Mouse (Mus musculus): ENCODE measurements around the gene Gm1113.

Gene Gm1113

DNA sequence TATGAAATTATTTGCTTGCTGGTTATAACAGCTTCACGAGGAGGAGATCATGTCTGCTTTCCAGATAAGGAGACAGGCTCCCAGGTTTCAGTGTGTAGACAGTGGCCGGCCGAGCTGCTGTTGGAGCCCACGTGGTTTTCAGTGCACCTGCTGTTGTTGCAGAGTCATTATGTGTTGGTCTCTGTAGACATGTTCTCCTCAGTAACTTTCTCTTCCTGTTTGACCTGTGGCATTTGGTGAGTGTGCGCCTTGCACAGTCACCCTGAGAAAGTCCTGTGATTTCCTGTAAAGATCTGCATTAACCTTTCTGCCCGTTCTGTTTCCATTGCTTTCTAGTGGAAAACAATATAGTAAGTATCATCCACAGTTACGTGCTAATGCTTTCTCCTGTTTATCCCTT lies 42.7 kb downstream of the Gm1113 start:
- DNase-seq: no peak

DNA sequence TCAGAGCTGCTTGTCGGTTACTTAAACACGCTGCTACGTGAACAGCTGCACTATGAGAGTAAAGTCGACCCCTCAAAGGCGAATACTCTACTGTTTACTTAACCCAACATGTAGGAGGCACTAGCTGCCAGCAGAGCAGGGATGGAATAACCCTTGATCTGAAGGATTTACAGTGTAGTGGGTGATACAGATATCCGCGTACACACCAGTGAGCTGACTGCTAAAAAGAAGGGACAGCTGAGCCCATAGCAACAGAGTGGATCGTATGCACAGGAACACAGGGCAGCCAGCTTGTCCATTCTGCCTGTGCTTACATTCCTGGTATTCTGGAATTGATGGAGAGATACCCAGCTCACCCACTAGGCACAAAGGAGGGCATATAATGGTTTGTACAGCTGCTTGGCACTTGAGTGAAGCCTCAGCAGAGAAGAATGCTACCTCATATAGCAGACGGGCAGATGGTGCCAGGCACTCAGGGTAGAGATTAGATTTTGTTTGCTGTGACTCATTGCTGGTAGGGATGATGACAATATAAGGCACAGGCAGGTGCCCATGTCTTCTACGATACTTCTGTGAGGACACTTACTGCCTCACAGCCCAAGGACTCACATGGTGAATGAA lies 43.9 kb downstream of the Gm1113 start:
- no peak for DNase-seq

DNA sequence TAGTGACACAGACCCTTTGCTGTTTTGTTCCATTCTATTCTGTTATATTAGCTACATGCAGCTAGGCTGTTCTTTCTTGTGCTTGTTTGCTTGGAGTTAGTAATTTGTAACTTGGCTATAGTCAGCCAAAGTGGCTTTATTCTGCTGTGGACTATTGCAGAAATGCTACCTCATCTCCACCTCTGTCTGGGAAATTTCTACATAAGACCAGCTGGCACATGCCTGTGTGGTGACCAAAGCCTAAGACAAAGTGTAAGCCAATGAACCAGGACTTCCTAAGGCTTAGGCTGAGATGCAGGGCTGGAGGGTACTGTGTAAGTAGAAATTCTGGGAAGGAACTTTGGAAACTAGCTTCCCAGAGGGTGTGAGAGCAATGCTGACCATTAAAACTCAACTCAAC lies 49.2 kb downstream of the Gm1113 start:
- DNase-seq: no peak

DNA sequence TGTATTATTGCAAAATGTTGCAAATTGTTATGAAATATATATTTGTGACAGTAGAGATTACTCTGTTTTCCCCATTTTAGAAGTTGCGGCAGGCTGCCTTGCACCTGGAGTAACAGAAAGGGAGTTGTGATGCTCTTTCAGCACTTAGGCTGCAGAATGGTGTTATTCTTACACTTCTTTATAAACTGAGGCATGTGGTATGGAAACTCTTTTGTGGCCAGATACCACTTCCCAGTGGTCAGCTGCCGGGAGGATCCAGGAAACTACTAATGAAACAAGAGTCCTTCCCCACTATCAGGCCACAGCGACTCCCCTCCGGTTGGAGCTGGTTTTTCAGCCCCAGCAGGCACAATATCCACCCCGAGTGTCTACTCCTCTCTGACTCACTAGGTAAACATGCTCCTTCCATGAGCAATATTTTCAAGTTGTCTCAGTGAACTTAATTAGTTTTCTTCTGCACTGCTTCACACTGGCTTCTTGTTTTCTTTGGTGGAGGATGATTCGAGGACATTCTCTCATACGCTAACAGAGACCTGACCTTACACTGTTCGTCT lies 50.7 kb downstream of the Gm1113 start:
- DNase-seq: peak; percentile 12

DNA sequence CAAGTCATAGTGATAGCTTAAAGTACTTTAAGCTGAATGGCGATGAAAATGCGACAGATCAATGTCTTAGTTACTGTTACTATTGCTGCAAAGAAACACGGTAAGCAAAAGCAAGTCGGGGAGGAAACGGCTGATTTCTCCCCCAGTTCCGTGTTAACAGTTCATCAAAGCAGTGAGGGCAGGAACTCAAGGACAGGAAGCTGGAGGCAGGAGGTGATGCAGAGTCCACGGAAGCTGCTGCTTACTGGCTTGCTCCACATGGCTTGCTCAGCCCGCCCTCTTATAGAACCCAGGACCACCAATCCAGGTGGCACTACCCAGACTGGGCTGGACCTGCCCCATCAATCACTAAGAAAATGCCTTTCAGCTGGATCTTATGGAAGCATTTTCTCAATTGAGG lies 58.5 kb downstream of the Gm1113 start:
- no peak for DNase-seq

Measured in kidney, postnatal 14 days (tissue).